Mouse (Mus musculus) embryonic fibroblast, embryonic 13.5 days (primary cell): ENCODE data around the gene Lsmem1.

ENCODE experiments used
- CTCF ChIP-seq: IDR thresholded peaks from 2 replicates; pipeline ENCODE4 v1.5.1; 2011; ENCODE audit warnings: mild to moderate bottlenecking, control low read depth, low read length, moderate library complexity, borderline replicate concordance; ENCODE audit not compliant: insufficient read depth
- POLR2A ChIP-seq: IDR thresholded peaks from 2 replicates; pipeline ENCODE4 v1.6.1; 2011; ENCODE audit warnings: low read depth, mild to moderate bottlenecking, control low read depth, low read length, moderate library complexity

DNA sequence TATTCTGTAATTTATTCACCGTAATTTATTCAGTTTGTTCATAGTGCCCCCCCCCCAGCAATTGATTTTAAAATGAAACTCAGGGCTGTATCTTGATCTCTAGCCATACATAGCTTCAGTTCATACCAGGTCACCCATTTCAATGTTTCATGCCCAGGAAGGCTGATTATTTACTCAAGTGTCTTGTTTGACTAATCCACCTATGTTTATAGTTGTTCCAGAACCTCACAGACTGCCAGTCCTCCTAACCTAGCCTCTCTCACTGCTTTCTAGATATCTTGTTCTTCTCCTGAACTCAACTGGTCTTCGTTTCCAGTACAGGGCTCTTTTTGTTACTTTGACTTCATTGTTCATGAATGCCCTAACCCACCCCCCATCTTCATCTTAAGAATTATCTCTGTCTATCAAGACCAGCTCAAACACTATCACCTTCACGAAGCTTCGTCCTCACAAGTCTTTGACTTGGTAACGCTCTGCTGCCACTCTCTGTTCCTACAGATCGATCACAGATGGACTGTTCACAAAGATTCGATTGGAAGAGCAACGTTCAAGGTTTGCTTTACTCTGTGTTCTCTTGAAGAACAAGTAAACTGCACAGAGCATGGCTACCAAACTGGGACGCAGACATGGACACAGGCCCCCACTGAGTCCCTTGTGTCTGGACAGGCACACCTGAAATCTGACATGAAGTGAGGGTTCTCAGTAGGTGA is 25.0 kb upstream of the Lsmem1 start:
- TF ChIP-seq CTCF (no peak), POLR2A (no peak)
